Mouse (Mus musculus): Measurements from ENCODE around the gene Dock2. TPM values are rescaled to one million over a fixed set of nuclear protein-coding genes. Genes with fewer than 3 reads are reported as not detected.

The Dock2 gene
- polyA plus RNA-seq (2014; fragmentation: Illumina TruSeq; extraction: RNeasy Lipid Tissue Mini Kit (QIAGEN cat#74804); ENCODE audit: low read depth, low replicate concordance): 0.69 TPM

DNA sequence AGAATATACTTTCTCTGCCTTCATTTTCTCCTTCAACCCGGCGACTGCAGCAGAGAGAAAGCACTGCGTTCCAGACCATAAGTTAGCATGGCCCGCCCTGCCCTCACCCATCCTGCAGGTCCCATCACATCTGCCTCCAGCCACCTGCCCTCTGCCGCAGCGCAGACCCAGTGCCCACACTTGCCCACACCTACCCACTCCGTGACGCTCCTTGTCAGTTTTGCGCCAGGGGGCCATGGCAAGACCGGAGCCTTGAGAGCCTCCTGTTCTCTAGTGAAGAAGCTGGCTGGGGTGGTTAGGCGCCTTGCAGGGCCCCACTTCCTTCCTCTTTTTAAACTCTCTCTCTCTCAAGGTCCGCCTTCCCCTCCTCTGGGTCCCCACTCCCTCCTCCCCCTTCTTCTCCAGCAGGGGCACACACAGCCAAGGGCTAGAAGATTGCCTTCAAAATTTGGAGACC, at the start of gene Dock2:
Gene Dock2 (minus strand): TSS at position 306 of the 457 bp plus-strand sequence.

DNA sequence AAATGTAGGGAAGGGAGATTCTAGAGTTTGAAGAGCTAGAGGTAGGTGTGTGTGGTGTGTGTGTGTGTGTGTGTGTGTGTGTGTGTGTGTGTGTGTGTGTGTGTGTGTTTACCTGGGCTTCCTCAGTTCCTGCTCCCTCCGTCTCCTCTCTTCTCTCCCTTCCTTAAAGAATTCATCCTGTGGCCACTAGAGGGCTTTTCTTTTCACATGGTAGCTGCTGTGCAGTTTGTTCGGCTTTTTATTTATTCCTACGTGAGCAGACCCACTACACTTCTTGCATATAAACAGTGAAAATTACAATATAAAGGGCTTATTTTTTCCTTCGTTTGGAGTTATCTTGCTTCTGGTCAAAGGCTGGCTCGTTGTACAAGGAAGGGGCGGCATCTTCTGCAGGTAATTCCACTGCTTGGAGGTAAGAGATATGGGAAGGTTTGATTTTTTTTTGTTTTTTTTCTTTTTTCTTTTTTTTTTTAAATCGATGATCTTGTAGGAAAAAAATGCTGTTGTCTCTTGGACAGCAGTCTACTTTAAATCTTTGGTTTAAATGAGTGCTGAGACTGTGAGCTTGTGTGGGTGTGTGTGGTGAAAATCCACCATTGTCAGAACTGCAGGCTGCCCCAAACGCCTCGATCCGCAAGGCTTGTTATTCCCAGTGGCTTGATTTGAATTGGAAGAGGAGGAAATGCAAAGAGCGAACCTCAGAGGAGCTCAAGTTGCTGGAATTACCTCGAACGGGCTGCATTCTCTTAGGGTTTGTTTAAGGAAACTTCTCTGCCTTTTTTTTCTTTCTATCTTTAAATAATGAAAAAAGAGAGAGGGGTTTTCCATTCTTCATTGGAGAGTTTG, 468.9 kb downstream of the Dock2 start, which contains the start of gene Fam196b:
Gene Fam196b (plus strand): TSS at position 289 of the 846 bp plus-strand sequence.

DNA sequence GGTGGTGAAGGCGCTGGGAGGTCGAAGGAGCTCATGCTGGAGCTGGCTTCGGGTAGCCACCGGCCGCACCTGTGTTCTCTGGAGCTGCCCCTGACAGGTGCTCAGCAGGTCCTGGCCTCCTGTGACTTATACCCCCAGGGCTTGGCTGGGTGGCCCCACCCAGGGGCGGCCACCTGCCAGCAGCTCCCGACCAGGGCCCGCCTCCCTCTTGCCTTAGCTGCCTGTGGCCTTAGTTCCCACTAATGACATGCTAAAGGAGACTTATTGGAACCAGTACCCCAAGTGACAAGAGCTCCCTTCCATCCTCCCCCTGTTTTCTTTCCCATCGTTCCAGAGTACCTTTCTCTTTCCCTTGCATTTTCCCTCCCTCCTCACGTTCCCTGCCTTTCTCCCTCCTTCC, 575.7 kb downstream of the Dock2 start, which contains the start of gene Foxi1:
Gene Foxi1 (minus strand): TSS at position 101 of the 400 bp plus-strand sequence.

Other genes starting within 250 kb of the Dock2 start
- 0.19 TPM for gene Spdl1, start 49.7 kb upstream of the Dock2 start, polyA plus RNA-seq (2014; fragmentation: Illumina TruSeq; extraction: RNeasy Lipid Tissue Mini Kit (QIAGEN cat#74804); ENCODE audit: low read depth, low replicate concordance)